Mouse (Mus musculus) thymus, adult 2 months (tissue): ENCODE measurements at regions not wholly inside any gene's neighbourhood (a gene's known extent, or its start where the extent isn't known, plus 50 kb on each side); places are given as distances from the start of the nearest gene placed in this dataset.

Experiments
- DNase-seq: peaks from one replicate; pipeline ENCODE4 v3.0.0; 2021
- H3K27ac ChIP-seq: fragments of 200-500 bp; 2 replicates; pipeline ENCODE4 v1.5.1; 2012; ENCODE audit warnings: low read length, control low read depth; ENCODE audit not compliant: control insufficient read depth, insufficient read depth
- H3K27me3 ChIP-seq: fragments of 200-500 bp; 2 replicates; pipeline ENCODE4 v1.6.1; 2012; ENCODE audit warnings: mild to moderate bottlenecking, low read length, moderate library complexity, mixed read lengths; ENCODE audit not compliant: control insufficient read depth, insufficient read depth
- H3K36me3 ChIP-seq: fragments of 200-500 bp; 2 replicates; pipeline ENCODE4 v1.6.1; 2012; ENCODE audit warnings: mild to moderate bottlenecking, low read length, moderate library complexity; ENCODE audit not compliant: control insufficient read depth, insufficient read depth
- H3K4me1 ChIP-seq: fragments of 200-500 bp; replicated peaks from 2 replicates; pipeline ENCODE4 v1.6.1; 2012; ENCODE audit warnings: low read length; ENCODE audit not compliant: control insufficient read depth, insufficient read depth
- H3K4me3 ChIP-seq: fragments of 200-500 bp; 2 replicates; pipeline ENCODE4 v1.5.1; 2012; ENCODE audit warnings: mild to moderate bottlenecking, low read length, control low read depth, moderate library complexity; ENCODE audit not compliant: control insufficient read depth, insufficient read depth
- CTCF ChIP-seq: fragments of 200-500 bp; IDR thresholded peaks from 2 replicates; pipeline ENCODE4 v1.5.1; 2012; ENCODE audit warnings: mild to moderate bottlenecking, control low read depth, low read length, moderate library complexity, borderline replicate concordance; ENCODE audit not compliant: control insufficient read depth, poor library complexity, insufficient read depth; ENCODE audit errors: extremely low read depth
- POLR2A ChIP-seq: fragments of 200-500 bp; IDR thresholded peaks from 2 replicates; pipeline ENCODE4 v1.6.1; 2012; ENCODE audit warnings: mild to moderate bottlenecking, low read length, control low read depth, moderate library complexity; ENCODE audit not compliant: control insufficient read depth, poor library complexity, insufficient read depth; ENCODE audit errors: extremely low read depth
- WGBS: fragments of 180-500 bp; shearing (Covaris S2); methylation state at CpG from one replicate; pipeline ENCODE4 v1.1.7; 2018; 5-methylcytosine and 5-hydroxymethylcytosine counted together

GRCm38 (mm10) chr13:101606184-101606730 lies 161.8 kb downstream of the Pik3r1 start:
- Histone ChIP-seq H3K36me3 (no peaks in the 10 kb centered on the region), H3K4me1 (no peaks in the 10 kb centered on the region), H3K4me3 (no peak overlapping the region), H3K27ac (no peak overlapping the region), H3K27me3 (no peaks in the 10 kb centered on the region)
- TF ChIP-seq CTCF: no peak
- TF ChIP-seq POLR2A: no peak
- WGBS: 93% methylated on average over 1 of the region's 1 CpGs
- no peak for DNase-seq

DNA sequence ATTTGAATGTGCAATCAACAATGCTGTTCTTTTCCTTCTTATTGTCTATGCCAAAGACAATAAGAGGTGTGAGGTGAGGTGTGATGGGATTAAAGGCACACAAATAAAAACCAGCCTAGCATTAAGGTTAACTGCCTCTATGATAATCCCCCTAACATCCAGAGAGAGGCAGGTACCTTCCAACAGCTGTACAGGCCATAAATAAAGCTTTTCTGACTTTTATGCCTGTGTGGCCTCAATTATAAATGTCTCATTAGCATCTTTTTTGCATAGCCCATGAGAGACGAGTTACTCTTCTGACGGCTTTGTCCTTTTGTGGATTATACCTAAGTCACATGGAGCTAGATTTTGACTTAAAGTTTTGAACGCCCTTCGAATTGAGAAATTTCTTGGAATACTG lies 162.3 kb downstream of the Pik3r1 start:
- 94% methylated on average over 4 of the region's 4 CpGs for WGBS

DNA sequence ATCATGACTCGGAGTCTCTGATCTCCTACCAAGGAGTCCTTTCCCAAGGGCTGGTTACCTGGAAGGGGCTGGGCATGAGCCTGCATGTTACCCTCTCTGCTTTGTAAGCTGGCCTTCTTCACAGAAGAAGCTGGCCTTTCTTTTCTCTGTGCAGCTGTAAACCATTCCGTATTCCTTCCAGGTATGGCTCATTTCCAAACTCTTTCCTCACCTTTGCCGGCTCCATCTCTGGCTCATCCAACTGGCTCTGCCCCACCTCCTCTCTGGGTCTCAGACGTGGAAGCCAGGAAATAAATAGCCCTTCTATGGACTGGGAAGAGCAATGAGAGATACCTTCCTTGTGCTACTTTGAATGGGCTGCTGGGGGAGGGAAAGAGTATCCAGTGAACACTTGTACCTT lies 163.0 kb downstream of the Pik3r1 start:
- 95% methylated on average over 4 of the region's 4 CpGs for WGBS
- Histone ChIP-seq H3K27ac (no peak overlapping the region), H3K27me3 (no peaks in the 10 kb centered on the region), H3K4me1 (no peaks in the 10 kb centered on the region), H3K36me3 (no peaks in the 10 kb centered on the region), H3K4me3 (no peak overlapping the region)
- no peak for TF ChIP-seq POLR2A
- no peak for TF ChIP-seq CTCF
- no peak for DNase-seq

More for the DNA sequence above, 162.3 kb downstream of the Pik3r1 start:
- Histone ChIP-seq H3K27ac (no peak overlapping the region), H3K27me3 (no peaks in the 10 kb centered on the region), H3K4me1 (no peaks in the 10 kb centered on the region), H3K36me3 (no peaks in the 10 kb centered on the region), H3K4me3 (no peak overlapping the region)
- TF ChIP-seq POLR2A (no peak), CTCF (no peak)
- no peak for DNase-seq

GRCm38 (mm10) chr13:101598126-101598485 lies 169.9 kb downstream of the Pik3r1 start:
- no peak for TF ChIP-seq CTCF
- no peak for TF ChIP-seq POLR2A
- Histone ChIP-seq H3K27ac (no peak overlapping the region; the same call in 1 of the 2 replicates), H3K4me3 (no peak overlapping the region), H3K36me3 (no peaks in the 10 kb centered on the region), H3K4me1 (peaks cover 14% of the 10 kb centered on the region), H3K27me3 (no peaks in the 10 kb centered on the region)
- DNase-seq: no peak
- 83% methylated on average over 7 of the region's 7 CpGs for WGBS

- peak; percentile 38 for DNase-seq
- TF ChIP-seq CTCF (no peak), POLR2A (no peak)
Observed at GRCm38 (mm10) chr13:101597243-101598125, 170.5 kb downstream of the Pik3r1 start.

DNA sequence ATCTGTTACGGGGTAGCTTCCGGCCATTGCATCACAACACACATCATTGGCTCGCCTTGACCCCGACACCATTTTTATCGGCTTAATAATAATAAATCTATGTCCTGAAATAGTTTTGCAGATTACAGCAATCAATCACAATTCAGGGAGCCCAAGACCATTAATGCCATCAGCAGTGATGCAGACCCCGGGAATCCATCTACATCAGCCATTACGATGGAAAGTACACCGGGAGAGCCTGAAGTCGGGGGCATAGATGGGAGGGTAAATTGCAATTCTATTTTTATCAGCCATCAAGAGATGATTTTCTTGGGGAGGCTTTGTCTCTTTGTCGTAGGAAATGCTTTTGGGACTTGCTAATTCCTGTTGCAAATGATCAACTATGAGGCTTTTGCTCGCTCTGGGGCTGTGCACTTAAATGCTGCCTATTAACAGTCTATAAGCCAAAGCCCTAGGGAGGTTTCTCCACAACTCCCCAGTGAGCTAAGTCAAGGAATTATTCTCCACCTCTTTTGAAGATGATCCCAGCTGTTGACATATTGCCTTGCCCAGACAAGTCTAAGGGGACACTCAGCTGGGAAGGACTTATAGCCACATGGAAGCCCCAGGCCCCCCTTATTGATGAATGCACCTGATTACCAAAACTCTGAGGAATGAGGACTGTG lies 173.4 kb downstream of the Pik3r1 start:
- H3K36me3 ChIP-seq: no peaks in the 10 kb centered on the region
- no peak for DNase-seq
- WGBS: 96% methylated on average over 11 of the region's 11 CpGs
- TF ChIP-seq CTCF (no peak), POLR2A (no peak)
- no peak overlapping the region for H3K4me3 ChIP-seq
- no peak overlapping the region for H3K27ac ChIP-seq
- H3K4me1 ChIP-seq: peaks cover 14% of the 10 kb centered on the region
- no peaks in the 10 kb centered on the region for H3K27me3 ChIP-seq

More at GRCm38 (mm10) chr13:101597243-101598125, 170.5 kb downstream of the Pik3r1 start:
- H3K4me1 ChIP-seq: peaks cover 14% of the 10 kb centered on the region
- peak overlapping the region; percentile 39 for H3K27ac ChIP-seq
- H3K36me3 ChIP-seq: no peaks in the 10 kb centered on the region
- H3K27me3 ChIP-seq: no peaks in the 10 kb centered on the region
- 74% methylated on average over 14 of the region's 14 CpGs for WGBS
- no peak overlapping the region for H3K4me3 ChIP-seq
